Mouse (Mus musculus) E14TG2a.4 (cell line): Measurements from ENCODE around the gene Kdm4c.

Source experiments
- H3K27me3 ChIP-seq: 2 replicates; pipeline ENCODE4 v1.6.1; 2014; ENCODE audit warnings: low read length, control low read depth; ENCODE audit not compliant: insufficient read depth
- H3K36me3 ChIP-seq: 2 replicates; pipeline ENCODE4 v1.6.1; 2014; ENCODE audit warnings: low read length, control low read depth; ENCODE audit not compliant: insufficient read depth
- H3K4me1 ChIP-seq: replicated peaks from 2 replicates; pipeline ENCODE4 v1.6.1; 2014; ENCODE audit warnings: low read depth, low read length, control low read depth
- H3K4me3 ChIP-seq: replicated peaks from 2 replicates; pipeline ENCODE4 v1.5.1; 2014; ENCODE audit warnings: mild to moderate bottlenecking, low read length
- H3K9me3 ChIP-seq: 2 replicates; pipeline ENCODE4 v1.6.1; 2014; ENCODE audit warnings: low read length, control low read depth
- CTCF ChIP-seq: conservative IDR thresholded peaks from 2 replicates; pipeline ENCODE4 v1.5.1; 2014; ENCODE audit warnings: low read length
- NANOG ChIP-seq: IDR thresholded peaks from 2 replicates; pipeline ENCODE4 v1.6.1; 2014; ENCODE audit warnings: borderline replicate concordance, low read length, mixed read lengths
- POU5F1 ChIP-seq: IDR thresholded peaks from 2 replicates; pipeline ENCODE4 v1.6.1; 2014; ENCODE audit warnings: low read length, borderline replicate concordance

Kdm4c gene

GRCm38 (mm10) chr4:74287851-74288250, 45.6 kb downstream of the Kdm4c start:
- Histone ChIP-seq H3K36me3 (peaks cover 42% of the 10 kb centered on the region), H3K4me1 (peaks cover 16% of the 10 kb centered on the region), H3K27me3 (no peaks in the 10 kb centered on the region), H3K9me3 (no peaks in the 10 kb centered on the region), H3K4me3 (no peak overlapping the region)
- TF ChIP-seq NANOG, result no peak
- no peak for TF ChIP-seq POU5F1
- no peak for TF ChIP-seq CTCF

GRCm38 (mm10) chr4:74294726-74295125, 52.4 kb downstream of the Kdm4c start:
- TF ChIP-seq CTCF (no peak), NANOG (no peak), POU5F1 (no peak)
- H3K9me3 ChIP-seq, result no peaks in the 10 kb centered on the region
- H3K36me3 ChIP-seq, result peaks cover 31% of the 10 kb centered on the region
- H3K4me1 ChIP-seq, result peaks cover 14% of the 10 kb centered on the region
- H3K27me3 ChIP-seq, result no peaks in the 10 kb centered on the region
- H3K4me3 ChIP-seq, result no peak overlapping the region

GRCm38 (mm10) chr4:74305315-74306105, 63.2 kb downstream of the Kdm4c start:
- no peaks in the 10 kb centered on the region for H3K9me3 ChIP-seq
- peaks cover 18% of the 10 kb centered on the region for H3K4me1 ChIP-seq
- no peak for TF ChIP-seq CTCF
- no peak for TF ChIP-seq NANOG
- no peak for TF ChIP-seq POU5F1
- H3K36me3 ChIP-seq, result peaks cover 51% of the 10 kb centered on the region
- H3K4me3 ChIP-seq, result no peak overlapping the region
- no peaks in the 10 kb centered on the region for H3K27me3 ChIP-seq

- Histone ChIP-seq H3K4me3 (no peak overlapping the region), H3K36me3 (peaks cover 74% of the 10 kb centered on the region), H3K27me3 (no peaks in the 10 kb centered on the region), H3K4me1 (no peaks in the 10 kb centered on the region), H3K9me3 (no peaks in the 10 kb centered on the region)
- no peak for TF ChIP-seq POU5F1
- TF ChIP-seq CTCF, result no peak
- TF ChIP-seq NANOG, result no peak
These were observed 68.8 kb downstream of the Kdm4c start for GRCm38 (mm10) chr4:74311135-74311534.

GRCm38 (mm10) chr4:74312858-74313257, 70.6 kb downstream of the Kdm4c start:
- H3K27me3 ChIP-seq, result no peaks in the 10 kb centered on the region
- H3K4me3 ChIP-seq, result no peak overlapping the region
- H3K4me1 ChIP-seq, result no peaks in the 10 kb centered on the region
- no peak for TF ChIP-seq NANOG
- no peak for TF ChIP-seq POU5F1
- TF ChIP-seq CTCF, result no peak
- H3K9me3 ChIP-seq, result no peaks in the 10 kb centered on the region
- peaks cover 80% of the 10 kb centered on the region for H3K36me3 ChIP-seq

GRCm38 (mm10) chr4:74315388-74315787, 73.1 kb downstream of the Kdm4c start:
- TF ChIP-seq POU5F1, result no peak
- no peak for TF ChIP-seq NANOG
- no peak for TF ChIP-seq CTCF
- no peaks in the 10 kb centered on the region for H3K4me1 ChIP-seq
- H3K9me3 ChIP-seq, result no peaks in the 10 kb centered on the region
- no peak overlapping the region for H3K4me3 ChIP-seq
- H3K27me3 ChIP-seq, result no peaks in the 10 kb centered on the region
- peaks cover 77% of the 10 kb centered on the region for H3K36me3 ChIP-seq

GRCm38 (mm10) chr4:74319313-74319712, 77.0 kb downstream of the Kdm4c start:
- no peak for TF ChIP-seq POU5F1
- no peak for TF ChIP-seq CTCF
- TF ChIP-seq NANOG, result no peak
- H3K27me3 ChIP-seq, result no peaks in the 10 kb centered on the region
- no peak overlapping the region for H3K4me3 ChIP-seq
- H3K9me3 ChIP-seq, result no peaks in the 10 kb centered on the region
- H3K36me3 ChIP-seq, result peaks cover 73% of the 10 kb centered on the region
- no peaks in the 10 kb centered on the region for H3K4me1 ChIP-seq

- Histone ChIP-seq H3K36me3 (peaks cover 91% of the 10 kb centered on the region), H3K27me3 (no peaks in the 10 kb centered on the region)
- TF ChIP-seq NANOG, result no peak
- no peak for TF ChIP-seq POU5F1
- no peak for TF ChIP-seq CTCF
These were observed 115.2 kb downstream of the Kdm4c start for GRCm38 (mm10) chr4:74357479-74357878.

GRCm38 (mm10) chr4:74360274-74360673, 118.0 kb downstream of the Kdm4c start:
- Histone ChIP-seq H3K9me3 (no peaks in the 10 kb centered on the region), H3K36me3 (peaks cover 79% of the 10 kb centered on the region), H3K4me3 (no peak overlapping the region), H3K27me3 (no peaks in the 10 kb centered on the region), H3K4me1 (peaks cover 16% of the 10 kb centered on the region)
- TF ChIP-seq CTCF (no peak), POU5F1 (no peak), NANOG (no peak)

More at GRCm38 (mm10) chr4:74357479-74357878, 115.2 kb downstream of the Kdm4c start:
- Histone ChIP-seq H3K4me3 (no peak overlapping the region), H3K9me3 (no peaks in the 10 kb centered on the region), H3K4me1 (peaks cover 13% of the 10 kb centered on the region)
